Mouse (Mus musculus) CD4-positive, CD25-positive, alpha-beta regulatory T cell, adult 4 months (primary cell): ENCODE measurements around the gene H1fx. TPM values are rescaled to one million over a fixed set of nuclear protein-coding genes. Genes with fewer than 3 reads are reported as not detected.
"Not testable (repeated sequence)": the region's sequence is repeated elsewhere in the genome, so short reads cannot be mapped to it uniquely, and the experiment has no call there.

ENCODE experiments used
- ATAC-seq: one replicate; pipeline ENCODE4 v1.8.0; 2017
- polyA plus RNA-seq, 2 experiments: library from polyadenylated mRNA; unstranded; fragments of 100-300 nt; shearing (Covaris generic); gene quantifications; one replicate each; pipeline ENCODE4 v1.2.1; 2017

The H1fx gene
- polyA plus RNA-seq, 2 experiments from 2014 or later, result not detected

DNA sequence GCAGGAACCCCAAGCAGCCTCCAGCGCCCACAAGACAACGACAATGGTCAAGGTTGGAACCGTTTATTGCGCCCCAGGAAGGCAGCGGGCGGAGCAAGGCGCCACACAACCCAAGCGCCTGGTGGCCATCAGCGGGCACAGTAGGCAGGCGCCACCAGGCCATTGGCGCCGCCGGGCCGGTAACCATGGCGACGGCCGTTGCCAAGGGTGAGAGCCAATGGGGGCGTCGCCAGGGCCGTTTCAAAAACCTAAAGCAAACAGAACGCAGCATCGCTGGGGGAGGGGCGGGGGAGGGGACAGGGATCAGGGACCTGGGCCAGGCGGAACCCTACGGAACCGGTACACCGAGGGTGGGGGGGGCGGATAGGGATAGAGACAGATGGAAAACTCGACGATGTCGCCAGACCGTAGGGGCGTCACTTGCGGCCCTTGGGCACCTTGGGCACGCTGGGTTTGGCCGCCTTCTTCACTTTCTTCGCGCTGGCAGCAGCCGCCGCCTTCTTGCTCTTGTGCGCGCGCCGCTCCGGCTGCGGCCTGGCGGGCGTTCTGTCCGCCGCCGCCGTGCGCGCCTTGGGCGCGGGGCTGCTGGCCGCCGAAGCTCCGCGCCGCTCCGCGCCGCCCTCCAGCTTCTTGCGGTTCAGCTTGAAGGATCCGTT lies 935 bp downstream of the H1fx start:
- ATAC-seq, result no peak

DNA sequence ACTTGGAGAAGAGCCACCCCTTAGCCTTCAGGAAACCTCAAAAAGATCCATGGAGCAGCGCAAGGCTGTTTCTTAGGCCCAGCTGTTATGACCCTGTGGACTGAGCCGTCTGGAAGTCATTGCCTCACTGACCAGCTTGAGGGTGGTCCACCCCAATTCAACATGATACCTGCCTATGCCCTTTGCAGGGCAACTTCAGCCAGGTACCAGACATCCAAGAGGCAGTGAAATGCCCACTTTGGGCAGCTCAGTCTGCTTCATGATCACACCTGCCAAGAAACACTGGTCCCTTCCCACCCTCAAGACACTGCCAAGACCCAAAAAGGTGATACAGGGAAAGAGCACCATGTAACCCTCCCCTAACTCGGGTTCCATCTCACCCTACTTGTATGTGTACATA lies 1.7 kb downstream of the H1fx start:
- ATAC-seq, result no peak

DNA sequence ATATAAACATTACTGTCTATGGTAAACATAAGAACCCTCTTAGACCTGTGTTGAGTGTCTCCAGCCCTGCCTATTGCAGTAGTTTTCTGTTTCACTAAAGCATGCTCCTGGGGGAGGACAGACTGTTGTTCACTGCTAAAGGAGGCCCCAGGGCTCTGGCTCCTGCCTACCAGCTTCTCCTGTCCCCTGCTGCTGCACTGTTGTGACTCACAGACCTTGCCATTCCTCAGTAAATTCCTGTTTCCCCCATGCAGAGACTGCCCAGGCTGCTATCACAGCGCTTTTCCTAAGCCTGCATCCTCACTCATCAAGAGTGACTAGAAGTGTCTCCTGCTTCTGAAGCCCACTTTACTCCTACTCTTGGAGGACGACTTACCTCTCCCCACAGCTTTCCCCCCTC lies 11.4 kb downstream of the H1fx start:
- no peak for ATAC-seq

DNA sequence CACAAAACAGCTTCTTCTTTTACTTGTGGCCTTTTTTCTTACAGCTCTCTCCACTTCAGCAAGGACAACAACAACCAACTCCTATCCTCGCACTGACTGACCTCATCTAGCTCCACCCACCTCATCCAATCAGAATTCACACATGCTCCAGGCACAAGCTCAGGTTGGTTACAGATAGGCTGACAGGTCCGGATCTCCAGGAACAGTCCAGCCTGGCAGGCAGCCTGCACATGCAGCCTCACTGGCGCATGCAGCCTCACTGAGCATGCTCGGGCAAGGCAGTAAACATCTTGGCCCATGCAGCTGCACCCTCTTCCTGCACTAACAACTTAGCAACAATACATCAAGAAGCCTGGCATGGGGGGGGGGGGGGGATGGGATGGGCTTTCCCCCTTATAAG lies 19.0 kb downstream of the H1fx start:
- not testable (repeated sequence) for ATAC-seq

DNA sequence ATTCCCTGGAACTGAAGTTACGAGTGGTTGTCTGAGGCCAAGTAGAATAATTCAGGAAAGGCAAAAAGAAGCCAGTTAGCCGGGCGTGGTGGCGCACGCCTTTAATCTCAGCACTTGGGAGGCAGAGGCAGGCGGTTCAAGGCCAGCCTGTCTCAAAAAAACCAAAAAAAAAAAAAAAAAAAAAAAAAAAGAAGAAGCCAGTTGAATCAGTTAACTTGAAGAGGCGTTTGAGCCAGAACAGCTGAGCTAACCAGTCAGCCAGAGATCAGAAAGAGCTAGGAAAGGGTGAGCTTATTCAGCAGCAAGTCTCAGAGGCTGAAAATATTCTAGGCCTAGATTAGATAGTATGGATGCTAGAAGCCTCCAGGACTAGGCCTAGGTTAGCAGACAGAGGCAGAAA lies 39.3 kb downstream of the H1fx start:
- ATAC-seq, result no peak

DNA sequence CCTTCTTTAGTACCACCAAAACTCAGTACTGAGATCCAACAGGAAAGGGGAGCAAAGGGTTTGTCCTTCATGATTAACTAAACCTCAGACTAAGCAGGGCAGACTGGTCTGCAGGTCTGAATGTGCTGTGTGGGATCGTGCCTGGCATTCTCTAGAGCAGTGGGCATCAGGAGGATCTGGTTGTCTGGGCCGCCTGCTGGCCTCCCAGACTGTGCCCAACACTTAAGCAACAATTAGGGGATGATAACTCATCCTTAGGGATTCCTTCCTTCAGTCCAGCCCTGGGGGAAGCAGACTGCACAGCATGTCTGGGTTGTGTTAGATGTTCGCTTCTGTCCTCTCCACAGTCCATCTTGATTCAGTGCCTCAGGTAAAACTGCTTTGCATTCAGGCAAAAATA lies 42.5 kb downstream of the H1fx start:
- ATAC-seq, result no peak

DNA sequence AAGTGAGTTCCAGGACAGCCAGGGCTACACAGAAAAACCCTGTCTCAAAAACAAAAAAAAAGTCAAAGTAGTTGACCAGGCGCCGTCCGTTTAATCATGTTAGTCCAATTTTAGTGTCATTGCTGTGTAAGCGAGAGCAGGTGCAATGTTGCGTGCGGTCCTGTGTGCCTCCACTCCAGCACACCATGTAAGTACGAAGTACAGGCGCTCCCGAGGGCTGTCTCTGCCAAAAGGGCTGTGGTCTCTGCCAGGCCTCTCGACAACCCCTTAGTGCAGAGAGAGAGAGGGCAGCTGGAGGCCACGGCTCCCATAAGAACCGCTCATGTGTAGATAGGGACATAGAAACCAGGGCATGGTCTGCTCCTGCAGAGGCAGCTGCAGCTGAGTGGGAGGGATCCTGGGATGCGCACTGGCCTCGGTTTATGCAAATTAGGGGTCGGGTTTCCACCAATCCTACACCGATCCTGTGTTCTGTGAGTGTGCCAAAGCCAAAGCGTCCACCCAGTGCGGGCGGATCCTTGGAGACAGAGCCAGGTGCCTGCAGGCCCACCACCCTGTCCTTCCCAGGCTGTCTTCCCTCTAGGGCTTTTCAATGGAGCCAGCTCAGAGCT lies 44.2 kb downstream of the H1fx start:
- no peak for ATAC-seq

DNA sequence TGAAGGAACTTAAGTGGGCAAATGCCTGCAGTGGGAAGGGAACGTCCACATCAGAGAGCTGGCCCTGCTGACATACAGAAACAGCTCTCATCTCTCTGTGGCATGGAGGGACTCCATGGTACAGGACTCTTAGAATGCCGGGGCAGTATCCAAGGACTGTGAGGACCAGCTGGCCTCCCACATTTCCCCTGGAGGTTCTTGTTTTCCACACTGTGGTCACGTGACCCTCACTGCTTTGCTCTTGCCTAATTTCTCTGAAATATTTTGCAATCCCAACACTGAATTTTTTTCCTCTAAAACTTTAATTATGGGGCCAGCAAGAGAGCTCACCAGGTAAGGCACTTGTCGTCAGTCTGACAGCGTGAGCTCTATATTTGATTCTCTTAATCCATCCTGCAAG lies 46.4 kb downstream of the H1fx start:
- ATAC-seq, result no peak

Other genes starting within 250 kb of the H1fx start
- not detected for gene Gp9, start 203.6 kb downstream of the H1fx start, polyA plus RNA-seq
- 10 to 100 TPM; 10.1 to 12.7 TPM for gene Rab43, start 169.5 kb downstream of the H1fx start, polyA plus RNA-seq
- 1 to 10 TPM; 3.7 to 5.3 TPM for gene Gm45140, start 145.8 kb downstream of the H1fx start, polyA plus RNA-seq
- gene Isy1, start 142.8 kb downstream of the H1fx start, polyA plus RNA-seq, result 10 to 100 TPM; 86.8 to 89.1 TPM
- gene Cnbp, start 130.5 kb downstream of the H1fx start, polyA plus RNA-seq, result 1,000 to 10,000 TPM in 1 of 2 experiments, 100 to 1,000 TPM in 1; 984 to 1,123 TPM
- 100 to 1,000 TPM; 111 to 171 TPM for gene Copg1, start 93.8 kb downstream of the H1fx start, polyA plus RNA-seq
- 10 to 100 TPM; 38.6 to 48.4 TPM for gene Hmces, start 67.7 kb downstream of the H1fx start, polyA plus RNA-seq
- gene Rab7, start 63.6 kb upstream of the H1fx start, polyA plus RNA-seq, result 100 to 1,000 TPM; 264 to 299 TPM
- gene Rpn1, start 102.8 kb upstream of the H1fx start, polyA plus RNA-seq, result 100 to 1,000 TPM; 108 to 117 TPM
- gene Gata2, start 212.3 kb upstream of the H1fx start, polyA plus RNA-seq, result under 1 TPM in 1 of 2 experiments, not detected in 1; 0.09 TPM
- not detected for gene Dnajb8, start 240.6 kb upstream of the H1fx start, polyA plus RNA-seq